Mouse (Mus musculus) right cerebral cortex, postnatal 10 days (tissue): ENCODE measurements around the gene Ddx4.

ENCODE experiments used
- DNase-seq, 2 experiments: peaks; one replicate each; pipeline ENCODE4 v3.0.0; 2021; ENCODE audit warnings: low spot score in 2 of 2

Gene Ddx4

DNA sequence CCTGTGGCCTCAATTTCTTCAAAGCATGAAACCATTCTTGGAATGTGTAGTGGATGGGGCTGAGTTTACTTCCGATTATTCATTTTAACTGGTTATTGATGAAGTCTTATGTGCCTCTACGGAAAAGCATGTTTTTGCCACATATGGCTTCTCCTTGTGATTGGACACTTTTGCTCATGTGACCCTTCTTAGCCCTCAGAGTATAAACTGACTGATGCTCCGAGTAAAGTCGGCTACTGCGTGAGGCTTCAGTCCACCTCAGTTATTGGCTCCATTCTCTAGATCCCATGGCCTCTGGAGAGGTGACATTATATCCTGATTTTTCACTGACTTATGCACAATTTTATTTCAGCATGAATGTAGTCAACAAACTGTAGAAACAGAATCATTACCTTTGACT lies 99.0 kb downstream of the Ddx4 start:
- no peak for DNase-seq

DNA sequence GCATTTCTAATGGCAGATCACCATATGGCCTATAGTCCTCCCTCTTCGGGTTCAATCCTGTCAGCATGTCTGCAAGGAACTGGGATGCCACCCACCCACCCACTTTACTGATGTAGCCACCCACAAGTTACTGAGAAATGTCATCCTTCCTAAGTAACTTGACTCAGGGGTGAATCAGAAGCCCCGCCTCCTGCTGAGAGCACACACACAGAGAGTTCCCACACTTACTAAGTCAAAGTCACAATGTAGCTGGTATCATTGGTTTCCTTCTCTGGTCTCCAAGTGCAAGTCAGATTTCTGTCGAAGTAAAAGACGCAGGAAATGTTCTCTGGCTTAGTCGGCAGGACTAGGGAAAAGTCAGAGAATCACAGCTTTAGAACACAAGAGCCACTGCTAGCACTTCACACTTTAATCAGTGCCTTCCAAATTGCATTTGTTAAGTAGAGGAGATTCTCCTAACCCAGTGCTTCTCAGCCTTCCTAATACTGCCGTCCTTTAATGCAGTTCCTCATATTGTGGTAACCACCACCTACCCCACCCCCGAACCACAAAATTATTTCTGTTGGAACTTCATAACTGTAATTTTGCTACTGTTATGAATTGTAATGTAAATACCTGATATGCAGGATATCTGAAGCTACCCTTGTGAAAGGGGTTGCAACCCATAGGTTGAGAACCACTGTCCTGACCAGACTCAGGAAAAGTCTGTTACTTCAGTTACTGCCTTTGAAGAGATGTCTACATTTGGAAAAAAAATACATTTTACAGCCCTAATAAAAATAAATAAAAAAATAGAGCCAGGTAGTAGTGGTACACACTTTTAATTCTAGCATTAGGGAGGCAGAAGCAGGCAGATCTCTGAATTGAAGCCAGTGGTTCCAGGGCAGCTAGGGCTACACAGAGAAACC lies 100.4 kb downstream of the Ddx4 start:
- DNase-seq, result no peak
